Mouse (Mus musculus): Measurements from ENCODE around the gene Fut7.

GRCm38 (mm10) chr2:25434292-25434691, 11.2 kb downstream of the Fut7 start:
- TF ChIP-seq CTCF (IDR thresholded peaks at IDR 0.05; ENCODE audit: borderline replicate concordance, extremely low read depth, insufficient read depth, insufficient read length) (no peak), POLR2A (IDR thresholded peaks at IDR 0.05; ENCODE audit: borderline replicate concordance, extremely low read depth, insufficient read depth, insufficient read length, poor library complexity, severe bottlenecking) (no peak)
